In genomic region chr2:91984439-91984838, GRCm38 (mm10) we compare ENCODE assay signal across 8 mouse cellular contexts. TPM values are rescaled to one million over a fixed set of nuclear protein-coding genes. Genes with fewer than 3 reads are reported as not detected.
A peak's percentile ranks its signal among the peaks of the same experiment; 100 is the strongest.
DNase-seq lines count a peak whose midpoint lies in the region; ATAC-seq and TF ChIP-seq lines count a peak whose summit lies in the region.

No protein-coding gene starts in this region.

- peak; percentile 30; the same call in 1 of the 2 replicates for TF ChIP-seq POLR2A in thymus, adult 2 months (IDR thresholded peaks at IDR 0.05; ENCODE audit: control insufficient read depth, extremely low read depth, insufficient read depth, low read length, poor library complexity)

- ATAC-seq in hindbrain, embryonic 13.5 days (ENCODE audit: low FRiP score) = peak; percentile 50
- ATAC-seq in limb, embryonic 15.5 days (ENCODE audit: insufficient number of reproducible peaks, low FRiP score, low TSS enrichment, low read depth) = peak; percentile 48; the same call in 1 of the 2 replicates
- ATAC-seq in midbrain, embryonic 14.5 days (ENCODE audit: low FRiP score, low TSS enrichment) = peak; percentile 63

- H3K9ac ChIP-seq in hindbrain, embryonic 13.5 days = peak overlapping the region; percentile 58; the same call in 1 of the 2 replicates
- H3K9ac ChIP-seq in limb, embryonic 15.5 days = no peak overlapping the region
- H3K9ac ChIP-seq in midbrain, embryonic 14.5 days (replicated peaks; ENCODE audit: low read length) = no peak overlapping the region

- H3K4me2 ChIP-seq in hindbrain, embryonic 13.5 days = peak overlapping the region; percentile 50
- H3K4me2 ChIP-seq in limb, embryonic 15.5 days = peak overlapping the region; percentile 34
- peak overlapping the region; percentile 32 for H3K4me2 ChIP-seq in midbrain, embryonic 14.5 days (ENCODE audit: low read length)

- no peaks in the 10 kb centered on the region for H3K36me3 ChIP-seq in forebrain, embryonic 10.5 days (replicated peaks)
- H3K36me3 ChIP-seq in hindbrain, embryonic 13.5 days = no peaks in the 10 kb centered on the region
- peaks cover 21% of the 10 kb centered on the region for H3K36me3 ChIP-seq in limb, embryonic 15.5 days
- no peaks in the 10 kb centered on the region for H3K36me3 ChIP-seq in midbrain, embryonic 14.5 days (ENCODE audit: control insufficient read depth, insufficient read depth, low read length)
- no peaks in the 10 kb centered on the region for H3K36me3 ChIP-seq in thymus, adult 2 months (ENCODE audit: control insufficient read depth, insufficient read depth, low read length)

- peak; percentile 50 for DNase-seq in gastrocnemius, adult 2 months
- no peak for DNase-seq in gastrocnemius, postnatal 36 days
- peak; percentile 83 for DNase-seq in forebrain, embryonic 10.5 days (ENCODE audit: extremely low spot score, low spot score)
- peak; percentile 63 for DNase-seq in midbrain, embryonic 14.5 days
- peak; percentile 85 for DNase-seq in thymus, adult 2 months
- DNase-seq in right cerebral cortex, postnatal 36 days (ENCODE audit: low spot score in 2 of 2) = no peak

- peaks cover 60% of the 10 kb centered on the region for H3K4me1 ChIP-seq in forebrain, embryonic 10.5 days
- H3K4me1 ChIP-seq in hindbrain, embryonic 13.5 days (replicated peaks) = peaks cover 23% of the 10 kb centered on the region
- H3K4me1 ChIP-seq in limb, embryonic 15.5 days = peaks cover 20% of the 10 kb centered on the region
- H3K4me1 ChIP-seq in midbrain, embryonic 14.5 days (ENCODE audit: control insufficient read depth, insufficient read depth, low read length) = peaks cover 8% of the 10 kb centered on the region; the same call in 1 of the 2 replicates
- peaks cover 18% of the 10 kb centered on the region for H3K4me1 ChIP-seq in thymus, adult 2 months (replicated peaks; ENCODE audit: control insufficient read depth, insufficient read depth, low read length)

- peak overlapping the region; percentile 47 for H3K4me3 ChIP-seq in gastrocnemius, adult 2 months
- peak overlapping the region; percentile 39 for H3K4me3 ChIP-seq in forebrain, embryonic 10.5 days
- H3K4me3 ChIP-seq in hindbrain, embryonic 13.5 days = peak overlapping the region; percentile 16
- H3K4me3 ChIP-seq in limb, embryonic 15.5 days = peak overlapping the region; percentile 12; the same call in 1 of the 2 replicates
- H3K4me3 ChIP-seq in midbrain, embryonic 14.5 days (replicated peaks; ENCODE audit: low read depth, low read length) = no peak overlapping the region
- H3K4me3 ChIP-seq in thymus, adult 2 months (ENCODE audit: control insufficient read depth, insufficient read depth, low read length) = peak overlapping the region; percentile 19

- intact Hi-C loops in gastrocnemius, adult 2 months (cut with DNase I) = loop anchor here (10.0 kb wide), 1 partner anchor 200 kb away; no protein-coding TSS in a partner anchor
- intact Hi-C loops in gastrocnemius, postnatal 36 days (cut with DNase I) = loop anchor here (10.0 kb wide), 1 partner anchor 200 kb away; no protein-coding TSS in a partner anchor

- peak overlapping the region; percentile 66 for H3K27ac ChIP-seq in gastrocnemius, adult 2 months
- H3K27ac ChIP-seq in forebrain, embryonic 10.5 days = peak overlapping the region; percentile 87
- H3K27ac ChIP-seq in hindbrain, embryonic 13.5 days = peak overlapping the region; percentile 42
- peak overlapping the region; percentile 54 for H3K27ac ChIP-seq in limb, embryonic 15.5 days
- H3K27ac ChIP-seq in midbrain, embryonic 14.5 days (replicated peaks; ENCODE audit: low read depth, low read length) = no peak overlapping the region
- H3K27ac ChIP-seq in thymus, adult 2 months (ENCODE audit: control insufficient read depth, insufficient read depth, low read length) = peak overlapping the region; percentile 25; the same call in 1 of the 2 replicates

- peaks cover 19% of the 10 kb centered on the region for H3K27me3 ChIP-seq in forebrain, embryonic 10.5 days (ENCODE audit: poor library complexity, severe bottlenecking)
- peaks cover 14% of the 10 kb centered on the region; the same call in 1 of the 2 replicates for H3K27me3 ChIP-seq in hindbrain, embryonic 13.5 days
- H3K27me3 ChIP-seq in limb, embryonic 15.5 days = no peaks in the 10 kb centered on the region
- 0 out of 2 replicates have a peak, but pooled peaks cover 5% of the 10 kb centered on the region for H3K27me3 ChIP-seq in midbrain, embryonic 14.5 days (ENCODE audit: control insufficient read depth, insufficient read depth, low read length)
- no peaks in the 10 kb centered on the region for H3K27me3 ChIP-seq in thymus, adult 2 months (ENCODE audit: control insufficient read depth, insufficient read depth, low read length)

- TF ChIP-seq CTCF in gastrocnemius, adult 2 months (IDR thresholded peaks at IDR 0.05) = no peak
- TF ChIP-seq CTCF in thymus, adult 2 months (IDR thresholded peaks at IDR 0.05; ENCODE audit: borderline replicate concordance, control insufficient read depth, extremely low read depth, insufficient read depth, low read length, poor library complexity) = no peak

- WGBS in forebrain, embryonic 10.5 days = 1% methylated on average over 6 of the region's 13 CpGs
- WGBS in hindbrain, embryonic 13.5 days = under 1% methylated on average over 11 of the region's 13 CpGs
- 6% methylated on average over 10 of the region's 13 CpGs for WGBS in limb, embryonic 15.5 days
- WGBS in midbrain, embryonic 14.5 days = under 1% methylated on average over 9 of the region's 13 CpGs
- WGBS in thymus, adult 2 months = 4% methylated on average over 7 of the region's 13 CpGs

- no peaks in the 10 kb centered on the region; the same call in 1 of the 2 replicates for H3K9me3 ChIP-seq in forebrain, embryonic 10.5 days
- H3K9me3 ChIP-seq in hindbrain, embryonic 13.5 days = no peaks in the 10 kb centered on the region
- H3K9me3 ChIP-seq in limb, embryonic 15.5 days = no peaks in the 10 kb centered on the region
- no peaks in the 10 kb centered on the region for H3K9me3 ChIP-seq in midbrain, embryonic 14.5 days (ENCODE audit: control insufficient read depth, low read length)

RNA-seq across cellular contexts. Expression of gene Dgkz, which starts 8.8 kb away (rescaled TPM):
- 10 to 100 TPM; 33.7 to 37.5 TPM for total RNA-seq in gastrocnemius, adult 2 months (2021)
- total RNA-seq in gastrocnemius, postnatal 36 days (2021) = 10 to 100 TPM; 28.1 to 35.5 TPM
- 35.1 and 39.1 TPM in 2 replicates for polyA plus RNA-seq in forebrain, embryonic 10.5 days (2016; fragmentation: Nextera tagmentation; extraction: Ambion mirVana)
- polyA plus RNA-seq in hindbrain, embryonic 13.5 days (2015; fragmentation: Nextera tagmentation; extraction: Ambion mirVana) = 25.0 and 26.0 TPM in 2 replicates
- polyA plus RNA-seq in limb, embryonic 15.5 days (2015; fragmentation: Nextera tagmentation; extraction: Ambion mirVana) = 30.9 and 35.9 TPM in 2 replicates
- 27.5 and 32.0 TPM in 2 replicates for polyA plus RNA-seq in midbrain, embryonic 14.5 days (2014; fragmentation: Nextera tagmentation; extraction: Ambion mirVana)
- polyA plus RNA-seq in thymus, adult 2 months (2012; rRNA removed) = 1,103 and 1,229 TPM in 2 replicates

RNA-seq across cellular contexts. Expression of gene Gm9821, which starts 38.9 kb away (rescaled TPM):
- total RNA-seq in gastrocnemius, adult 2 months (2021) = not detected
- not detected for total RNA-seq in gastrocnemius, postnatal 36 days (2021)
- 0.44 and 0.52 TPM in 2 replicates for polyA plus RNA-seq in forebrain, embryonic 10.5 days (2016; fragmentation: Nextera tagmentation; extraction: Ambion mirVana)
- polyA plus RNA-seq in hindbrain, embryonic 13.5 days (2015; fragmentation: Nextera tagmentation; extraction: Ambion mirVana) = 0.13 and 0.25 TPM in 2 replicates
- polyA plus RNA-seq in limb, embryonic 15.5 days (2015; fragmentation: Nextera tagmentation; extraction: Ambion mirVana) = 0.45 TPM in 2 replicates
- polyA plus RNA-seq in midbrain, embryonic 14.5 days (2014; fragmentation: Nextera tagmentation; extraction: Ambion mirVana) = 0.14 and 0.26 TPM in 2 replicates
- polyA plus RNA-seq in thymus, adult 2 months (2012; rRNA removed) = 0.08 TPM in 1 of 2 replicates, not detected in the other

RNA-seq across cellular contexts. Expression of gene Creb3l1, which starts 39.9 kb away (rescaled TPM):
- 1 to 10 TPM; 2.2 to 6.6 TPM for total RNA-seq in gastrocnemius, adult 2 months (2021)
- total RNA-seq in gastrocnemius, postnatal 36 days (2021) = 1 to 10 TPM; 3.9 to 5.7 TPM
- 0.73 and 0.86 TPM in 2 replicates for polyA plus RNA-seq in forebrain, embryonic 10.5 days (2016; fragmentation: Nextera tagmentation; extraction: Ambion mirVana)
- polyA plus RNA-seq in hindbrain, embryonic 13.5 days (2015; fragmentation: Nextera tagmentation; extraction: Ambion mirVana) = 1.3 and 2.4 TPM in 2 replicates
- 30.4 and 31.9 TPM in 2 replicates for polyA plus RNA-seq in limb, embryonic 15.5 days (2015; fragmentation: Nextera tagmentation; extraction: Ambion mirVana)
- 0.69 and 2.0 TPM in 2 replicates for polyA plus RNA-seq in midbrain, embryonic 14.5 days (2014; fragmentation: Nextera tagmentation; extraction: Ambion mirVana)
- polyA plus RNA-seq in thymus, adult 2 months (2012; rRNA removed) = 1.7 and 1.8 TPM in 2 replicates

RNA-seq across cellular contexts. Expression of gene Mdk, which starts 52.3 kb away (rescaled TPM):
- total RNA-seq in gastrocnemius, adult 2 months (2021) = under 1 TPM; 0.51 to 0.92 TPM
- 1 to 10 TPM; 1.4 to 4.3 TPM for total RNA-seq in gastrocnemius, postnatal 36 days (2021)
- polyA plus RNA-seq in forebrain, embryonic 10.5 days (2016; fragmentation: Nextera tagmentation; extraction: Ambion mirVana) = 1,773 and 1,865 TPM in 2 replicates
- 313 and 316 TPM in 2 replicates for polyA plus RNA-seq in hindbrain, embryonic 13.5 days (2015; fragmentation: Nextera tagmentation; extraction: Ambion mirVana)
- 899 and 1,046 TPM in 2 replicates for polyA plus RNA-seq in limb, embryonic 15.5 days (2015; fragmentation: Nextera tagmentation; extraction: Ambion mirVana)
- polyA plus RNA-seq in midbrain, embryonic 14.5 days (2014; fragmentation: Nextera tagmentation; extraction: Ambion mirVana) = 131 and 196 TPM in 2 replicates
- polyA plus RNA-seq in thymus, adult 2 months (2012; rRNA removed) = 12.0 and 17.7 TPM in 2 replicates

RNA-seq across cellular contexts. Expression of gene Chrm4, which starts 57.4 kb away (rescaled TPM):
- not detected for total RNA-seq in gastrocnemius, adult 2 months (2021)
- total RNA-seq in gastrocnemius, postnatal 36 days (2021) = not detected
- polyA plus RNA-seq in forebrain, embryonic 10.5 days (2016; fragmentation: Nextera tagmentation; extraction: Ambion mirVana) = 0.12 and 0.77 TPM in 2 replicates
- 1.0 and 1.1 TPM in 2 replicates for polyA plus RNA-seq in hindbrain, embryonic 13.5 days (2015; fragmentation: Nextera tagmentation; extraction: Ambion mirVana)
- polyA plus RNA-seq in limb, embryonic 15.5 days (2015; fragmentation: Nextera tagmentation; extraction: Ambion mirVana) = 0.20 and 0.29 TPM in 2 replicates
- 0.34 and 0.65 TPM in 2 replicates for polyA plus RNA-seq in midbrain, embryonic 14.5 days (2014; fragmentation: Nextera tagmentation; extraction: Ambion mirVana)
- polyA plus RNA-seq in thymus, adult 2 months (2012; rRNA removed) = 0.80 and 0.87 TPM in 2 replicates

Comparison
In these comparisons a context has a peak if more than half of its experiments do, and no peak if none do; other contexts are left out.
1. DNase-seq: peak in gastrocnemius, adult 2 months (single experiment), forebrain, embryonic 10.5 days (single experiment), midbrain, embryonic 14.5 days (single experiment) and thymus, adult 2 months (single experiment); none in gastrocnemius, postnatal 36 days (0 of 2) and right cerebral cortex, postnatal 36 days (0 of 2).
2. RNA of gene Dgkz, which starts 8.8 kb away (polyA plus RNA-seq): 1,103 to 1,229 TPM in thymus, adult 2 months; 35.1 to 39.1 TPM in forebrain, embryonic 10.5 days, 27.5 to 32.0 TPM in midbrain, embryonic 14.5 days, 30.9 to 35.9 TPM in limb, embryonic 15.5 days and 25.0 to 26.0 TPM in hindbrain, embryonic 13.5 days; every median in the first group is over 10 times any median in the second.
3. Peak in every context shown above with its lines, with median percentiles within 50 percentile points of each other: ATAC-seq and H3K4me2 ChIP-seq.